Mouse (Mus musculus): Measurements from ENCODE around the gene 2610301B20Rik. TPM values are rescaled to one million over a fixed set of nuclear protein-coding genes. Genes with fewer than 3 reads are reported as not detected.

Gene 2610301B20Rik
- polyA plus RNA-seq, 1 experiment from 2014 or later = 43.2 TPM

- H3K9me3 ChIP-seq = no peaks in the 10 kb centered on the region
- no peaks in the 10 kb centered on the region for H3K36me3 ChIP-seq (replicated peaks)
- H3K9ac ChIP-seq = no peak overlapping the region
- no peaks in the 10 kb centered on the region for H3K4me1 ChIP-seq
- 21% methylated on average over 7 of the region's 7 CpGs for WGBS
- peaks cover 18% of the 10 kb centered on the region for H3K27me3 ChIP-seq
- H3K27ac ChIP-seq = no peak overlapping the region
- no peak overlapping the region for H3K4me2 ChIP-seq
- no peak overlapping the region for H3K4me3 ChIP-seq (replicated peaks)
- ATAC-seq (ENCODE audit: low FRiP score) = peak; percentile 90; the same call in 1 of the 2 replicates
Observed at GRCm38 (mm10) chr4:10912611-10913301, 38.5 kb downstream of the 2610301B20Rik start.

DNA sequence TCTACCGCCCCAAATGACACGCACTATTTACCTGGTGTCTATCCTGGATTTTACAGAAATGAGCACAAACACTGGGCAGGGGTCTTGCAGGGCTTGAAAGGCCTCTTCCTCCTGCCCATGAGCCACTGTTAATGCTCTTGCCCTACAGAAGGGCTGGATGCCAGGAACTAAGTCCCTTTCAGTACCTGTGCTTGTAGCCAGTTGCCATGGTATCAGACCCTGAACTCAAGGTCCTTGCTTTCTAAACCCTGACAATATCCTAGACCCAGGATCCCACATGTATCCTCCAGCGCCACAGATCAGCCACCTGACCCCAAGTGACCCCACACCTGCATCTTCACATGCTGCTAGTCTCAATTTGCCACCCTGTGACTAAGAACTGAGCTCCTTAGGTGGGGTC is 39.1 kb downstream of the 2610301B20Rik start:
- ATAC-seq (ENCODE audit: low FRiP score) = no peak
- H3K4me2 ChIP-seq = no peak overlapping the region
- peaks cover 18% of the 10 kb centered on the region for H3K27me3 ChIP-seq
- no peak overlapping the region for H3K4me3 ChIP-seq (replicated peaks)
- no peak overlapping the region for H3K27ac ChIP-seq
- no peaks in the 10 kb centered on the region for H3K4me1 ChIP-seq
- 78% methylated on average over 3 of the region's 3 CpGs for WGBS
- no peak overlapping the region for H3K9ac ChIP-seq
- H3K9me3 ChIP-seq = no peaks in the 10 kb centered on the region
- H3K36me3 ChIP-seq (replicated peaks) = no peaks in the 10 kb centered on the region

DNA sequence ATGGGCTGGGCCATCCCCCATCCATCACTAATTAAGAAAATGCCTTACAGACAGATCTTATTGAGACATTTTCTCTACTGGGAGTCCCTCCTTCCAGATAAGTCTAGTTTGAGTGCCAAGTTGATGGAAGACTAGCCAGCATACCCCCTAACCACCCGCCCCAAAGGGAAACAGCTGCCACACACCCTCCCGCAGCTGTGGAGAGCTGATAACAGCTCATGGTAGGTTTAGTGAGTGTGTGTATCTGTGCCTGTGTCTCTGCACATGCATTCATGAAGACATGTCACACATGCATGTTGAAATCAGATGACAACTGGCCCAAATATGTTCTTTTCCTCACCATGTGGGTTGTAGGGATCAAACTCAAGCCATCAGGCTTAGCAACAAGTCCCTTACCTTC is 40.5 kb downstream of the 2610301B20Rik start:
- H3K4me2 ChIP-seq = no peak overlapping the region
- no peak overlapping the region for H3K4me3 ChIP-seq (replicated peaks)
- H3K27ac ChIP-seq = no peak overlapping the region
- no peak overlapping the region for H3K9ac ChIP-seq
- no peak for ATAC-seq (ENCODE audit: low FRiP score)
- no peaks in the 10 kb centered on the region for H3K4me1 ChIP-seq
- H3K36me3 ChIP-seq (replicated peaks) = no peaks in the 10 kb centered on the region
- WGBS = 87% methylated on average over 2 of the region's 2 CpGs
- H3K27me3 ChIP-seq = peaks cover 18% of the 10 kb centered on the region
- no peaks in the 10 kb centered on the region for H3K9me3 ChIP-seq

DNA sequence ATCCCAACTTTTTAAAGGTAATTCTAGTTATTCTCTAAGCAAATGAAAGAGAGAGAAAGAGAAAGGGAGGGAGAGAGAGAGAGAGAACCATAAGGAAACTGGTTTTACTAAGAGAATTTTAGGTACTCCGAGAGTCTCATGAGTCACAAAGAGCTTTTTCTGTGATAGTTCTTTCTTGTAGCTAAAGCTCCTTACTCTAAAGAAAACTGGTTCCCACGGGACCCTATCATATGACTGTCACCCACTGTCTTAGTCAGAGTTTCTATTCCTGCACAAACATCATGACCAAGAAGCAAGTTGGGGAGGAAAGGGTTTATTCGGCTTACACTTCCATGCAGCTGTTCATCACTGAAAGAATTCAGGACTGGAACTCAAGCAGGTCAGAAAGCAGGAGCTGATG is 41.0 kb downstream of the 2610301B20Rik start:
- ATAC-seq (ENCODE audit: low FRiP score) = no peak
- H3K9me3 ChIP-seq = no peaks in the 10 kb centered on the region
- no peaks in the 10 kb centered on the region for H3K36me3 ChIP-seq (replicated peaks)
- H3K4me3 ChIP-seq (replicated peaks) = no peak overlapping the region
- H3K27ac ChIP-seq = no peak overlapping the region
- no peak overlapping the region for H3K4me2 ChIP-seq
- no peak overlapping the region for H3K9ac ChIP-seq
- 93% methylated on average over 3 of the region's 3 CpGs for WGBS
- no peaks in the 10 kb centered on the region for H3K4me1 ChIP-seq
- peaks cover 18% of the 10 kb centered on the region for H3K27me3 ChIP-seq

GRCm38 (mm10) chr4:10918402-10918801 is 44.1 kb downstream of the 2610301B20Rik start:
- Histone ChIP-seq H3K9me3 (no peaks in the 10 kb centered on the region), H3K4me2 (no peak overlapping the region)
- 89% methylated on average over 8 of the region's 8 CpGs for WGBS

DNA sequence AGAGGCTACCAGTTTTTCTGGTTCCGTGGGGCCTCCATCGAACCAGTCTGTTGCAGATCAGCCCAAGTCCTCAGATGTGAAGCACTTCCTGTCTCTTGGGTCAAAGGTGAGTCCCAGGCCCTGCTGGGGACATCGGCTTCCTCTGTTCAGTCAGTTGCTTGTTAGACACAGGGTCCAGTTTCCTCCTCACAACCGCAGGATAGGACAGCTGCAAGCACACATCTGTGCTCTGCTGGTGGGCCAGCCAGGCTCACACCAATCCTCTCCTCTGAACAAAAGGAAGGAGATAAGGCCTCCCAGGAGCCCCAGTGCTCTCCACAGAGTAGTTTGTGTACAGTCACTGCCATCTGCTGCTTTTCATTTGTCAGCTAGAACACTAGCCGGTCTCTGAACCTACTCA is 44.8 kb downstream of the 2610301B20Rik start:
- H3K27me3 ChIP-seq = peaks cover 4% of the 10 kb centered on the region; the same call in 1 of the 2 replicates
- H3K9me3 ChIP-seq = no peaks in the 10 kb centered on the region
- H3K36me3 ChIP-seq (replicated peaks) = no peaks in the 10 kb centered on the region
- 78% methylated on average over 5 of the region's 5 CpGs for WGBS
- H3K27ac ChIP-seq = no peak overlapping the region
- no peak overlapping the region for H3K4me3 ChIP-seq (replicated peaks)
- no peak overlapping the region for H3K4me2 ChIP-seq
- no peaks in the 10 kb centered on the region for H3K4me1 ChIP-seq
- no peak overlapping the region for H3K9ac ChIP-seq
- no peak for ATAC-seq (ENCODE audit: low FRiP score)

More at GRCm38 (mm10) chr4:10918402-10918801, 44.1 kb downstream of the 2610301B20Rik start:
- no peak overlapping the region for H3K4me3 ChIP-seq (replicated peaks)
- H3K36me3 ChIP-seq (replicated peaks) = no peaks in the 10 kb centered on the region
- no peak for ATAC-seq (ENCODE audit: low FRiP score)
- H3K27me3 ChIP-seq = peaks cover 11% of the 10 kb centered on the region
- H3K4me1 ChIP-seq = no peaks in the 10 kb centered on the region
- H3K27ac ChIP-seq = no peak overlapping the region
- no peak overlapping the region for H3K9ac ChIP-seq

GRCm38 (mm10) chr4:10919530-10919929 is 45.2 kb downstream of the 2610301B20Rik start:
- Histone ChIP-seq H3K4me2 (no peak overlapping the region), H3K27ac (no peak overlapping the region), H3K9ac (no peak overlapping the region), H3K27me3 (no peaks in the 10 kb centered on the region), H3K9me3 (no peaks in the 10 kb centered on the region), H3K36me3 (replicated peaks) (no peaks in the 10 kb centered on the region), H3K4me1 (no peaks in the 10 kb centered on the region), H3K4me3 (replicated peaks) (no peak overlapping the region)
- WGBS = 95% methylated on average over 3 of the region's 3 CpGs
- ATAC-seq (ENCODE audit: low FRiP score) = no peak

GRCm38 (mm10) chr4:10919987-10920386 is 45.7 kb downstream of the 2610301B20Rik start:
- H3K9me3 ChIP-seq = no peaks in the 10 kb centered on the region
- H3K4me3 ChIP-seq (replicated peaks) = no peak overlapping the region
- H3K27me3 ChIP-seq = no peaks in the 10 kb centered on the region
- no peaks in the 10 kb centered on the region for H3K36me3 ChIP-seq (replicated peaks)
- no peak overlapping the region for H3K27ac ChIP-seq
- no peak overlapping the region for H3K4me2 ChIP-seq
- no peak overlapping the region for H3K9ac ChIP-seq
- no peak for ATAC-seq (ENCODE audit: low FRiP score)
- H3K4me1 ChIP-seq = no peaks in the 10 kb centered on the region
- 93% methylated on average over 6 of the region's 6 CpGs for WGBS

- no peak overlapping the region for H3K4me3 ChIP-seq (replicated peaks)
- no peak for ATAC-seq (ENCODE audit: low FRiP score)
- no peak overlapping the region for H3K9ac ChIP-seq
- H3K4me1 ChIP-seq = no peaks in the 10 kb centered on the region
- no peaks in the 10 kb centered on the region for H3K36me3 ChIP-seq (replicated peaks)
- 90% methylated on average over 6 of the region's 6 CpGs for WGBS
- no peak overlapping the region for H3K27ac ChIP-seq
- no peak overlapping the region for H3K4me2 ChIP-seq
- H3K27me3 ChIP-seq = no peaks in the 10 kb centered on the region
- H3K9me3 ChIP-seq = no peaks in the 10 kb centered on the region
Observed at GRCm38 (mm10) chr4:10920622-10921021, 46.3 kb downstream of the 2610301B20Rik start.

DNA sequence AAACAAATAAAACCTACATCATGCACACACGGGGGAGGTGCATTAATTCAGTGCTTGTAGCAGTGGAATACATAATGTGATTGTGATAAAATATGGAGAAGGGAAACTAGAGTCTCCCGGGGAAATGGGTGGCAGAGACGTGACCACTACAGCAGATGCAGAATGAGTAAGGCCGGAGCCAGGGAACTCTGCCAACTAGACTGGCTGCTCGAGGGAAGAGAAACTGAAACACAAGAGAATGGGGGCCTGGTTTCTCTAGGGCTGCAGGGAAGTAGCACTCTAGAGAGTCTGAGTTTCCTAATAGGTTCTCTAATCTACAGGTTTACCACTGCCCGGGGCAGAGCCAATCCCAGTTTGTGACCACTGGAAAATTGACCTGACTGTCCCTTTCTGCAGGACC is 48.9 kb downstream of the 2610301B20Rik start:
- WGBS = 79% methylated on average over 6 of the region's 6 CpGs
- no peak for ATAC-seq (ENCODE audit: low FRiP score)
- H3K4me2 ChIP-seq = no peak overlapping the region
- no peaks in the 10 kb centered on the region for H3K4me1 ChIP-seq
- H3K4me3 ChIP-seq (replicated peaks) = no peak overlapping the region
- H3K27me3 ChIP-seq = no peaks in the 10 kb centered on the region
- no peaks in the 10 kb centered on the region for H3K9me3 ChIP-seq
- H3K36me3 ChIP-seq (replicated peaks) = no peaks in the 10 kb centered on the region
- H3K27ac ChIP-seq = no peak overlapping the region
- no peak overlapping the region for H3K9ac ChIP-seq

GRCm38 (mm10) chr4:10924140-10924539 is 49.8 kb downstream of the 2610301B20Rik start:
- ATAC-seq (ENCODE audit: low FRiP score) = no peak
- no peak overlapping the region for H3K4me2 ChIP-seq
- H3K27ac ChIP-seq = no peak overlapping the region
- H3K4me1 ChIP-seq = no peaks in the 10 kb centered on the region
- no peak overlapping the region for H3K9ac ChIP-seq
- WGBS = 81% methylated on average over 2 of the region's 2 CpGs
- H3K36me3 ChIP-seq (replicated peaks) = no peaks in the 10 kb centered on the region
- no peaks in the 10 kb centered on the region for H3K27me3 ChIP-seq
- H3K9me3 ChIP-seq = no peaks in the 10 kb centered on the region
- H3K4me3 ChIP-seq (replicated peaks) = no peak overlapping the region

- Histone ChIP-seq H3K4me2 (no peak overlapping the region), H3K4me1 (no peaks in the 10 kb centered on the region), H3K9ac (no peak overlapping the region), H3K9me3 (no peaks in the 10 kb centered on the region), H3K27ac (no peak overlapping the region), H3K36me3 (replicated peaks) (no peaks in the 10 kb centered on the region), H3K4me3 (replicated peaks) (no peak overlapping the region), H3K27me3 (no peaks in the 10 kb centered on the region)
- no peak for ATAC-seq (ENCODE audit: low FRiP score)
- WGBS = 87% methylated on average over 5 of the region's 5 CpGs
Observed at GRCm38 (mm10) chr4:10924541-10924940, 50.2 kb downstream of the 2610301B20Rik start.

DNA sequence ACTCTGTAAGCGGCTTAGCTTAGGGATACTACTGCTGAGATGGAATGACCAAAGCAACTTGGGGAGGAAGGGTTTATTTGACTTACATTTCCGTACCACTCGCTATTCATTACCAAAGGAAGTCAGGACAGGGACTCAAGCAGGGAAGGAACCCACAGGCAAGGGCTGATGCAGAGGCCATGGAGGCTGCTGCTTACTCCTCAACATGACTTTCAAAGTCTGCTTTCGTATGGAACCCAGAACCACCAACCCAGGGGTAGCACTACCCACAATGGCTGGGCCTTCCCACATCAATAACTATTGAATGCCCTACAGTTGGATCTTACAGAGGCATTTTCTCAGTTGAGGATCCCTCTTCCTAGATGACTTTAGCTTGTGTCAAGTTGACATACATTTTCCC is 52.1 kb downstream of the 2610301B20Rik start:
- Histone ChIP-seq H3K36me3 (replicated peaks) (no peaks in the 10 kb centered on the region), H3K9me3 (no peaks in the 10 kb centered on the region), H3K27ac (no peak overlapping the region), H3K4me2 (no peak overlapping the region), H3K4me3 (replicated peaks) (no peak overlapping the region), H3K27me3 (no peaks in the 10 kb centered on the region), H3K9ac (no peak overlapping the region), H3K4me1 (no peaks in the 10 kb centered on the region)
- no peak for ATAC-seq (ENCODE audit: low FRiP score)
- WGBS = 95% methylated on average over 4 of the region's 4 CpGs

Measured in forebrain, embryonic 12.5 days (tissue).